Mouse (Mus musculus) cerebellum, adult 9-10 months (tissue): ENCODE measurements at regions not wholly inside any gene's neighbourhood (a gene's known extent, or its start where the extent isn't known, plus 50 kb on each side); places are given as distances from the start of the nearest gene placed in this dataset.

Source experiments
- DNase-seq: peaks from one replicate; pipeline ENCODE4 v3.0.0; 2022

DNA sequence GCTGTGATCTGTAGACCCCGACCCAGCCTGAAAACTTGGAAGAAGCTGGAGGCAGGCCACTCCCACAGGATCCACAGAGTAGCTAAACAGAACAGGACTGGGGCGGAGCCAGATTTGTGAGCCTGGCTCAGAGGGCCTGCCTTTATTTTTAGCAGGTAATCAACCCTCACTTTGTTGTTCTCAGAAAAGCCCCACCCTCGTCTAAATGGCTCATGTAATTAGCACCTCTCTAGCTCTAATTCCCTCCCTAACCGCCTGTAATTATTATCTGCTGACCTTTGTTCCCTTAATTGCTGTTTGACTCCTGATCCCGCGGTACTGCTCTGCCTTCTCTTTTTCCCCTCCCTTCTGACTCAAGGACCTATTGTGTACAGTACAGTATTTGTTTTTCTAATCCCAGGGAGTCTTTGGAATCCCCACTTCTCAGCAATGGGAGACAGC, 95.6 kb upstream of the Bdnf start:
- no peak for DNase-seq

- no peak for DNase-seq
Observed at GRCm38 (mm10) chr2:109618341-109619058, 56.0 kb upstream of the Bdnf start.

DNA sequence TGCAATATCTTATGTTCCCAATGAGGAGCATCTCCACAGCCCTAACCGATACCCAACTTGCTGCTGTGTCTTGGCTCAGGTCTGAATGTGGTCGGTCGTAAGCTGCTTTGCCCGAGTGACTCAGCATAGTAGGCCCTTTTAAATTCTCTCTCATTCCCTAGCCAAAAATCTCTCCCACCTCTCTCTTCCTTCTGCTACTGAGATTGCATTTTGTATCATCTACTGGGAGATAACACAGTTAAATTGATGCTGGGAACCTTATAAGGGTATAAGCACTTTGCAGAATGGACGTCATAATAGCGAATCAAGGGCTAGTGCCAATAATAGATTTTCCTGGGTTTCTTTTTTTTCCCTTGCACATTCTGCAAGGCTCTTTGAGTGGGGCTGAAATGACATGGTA, 54.8 kb upstream of the Bdnf start:
- DNase-seq = no peak

DNA sequence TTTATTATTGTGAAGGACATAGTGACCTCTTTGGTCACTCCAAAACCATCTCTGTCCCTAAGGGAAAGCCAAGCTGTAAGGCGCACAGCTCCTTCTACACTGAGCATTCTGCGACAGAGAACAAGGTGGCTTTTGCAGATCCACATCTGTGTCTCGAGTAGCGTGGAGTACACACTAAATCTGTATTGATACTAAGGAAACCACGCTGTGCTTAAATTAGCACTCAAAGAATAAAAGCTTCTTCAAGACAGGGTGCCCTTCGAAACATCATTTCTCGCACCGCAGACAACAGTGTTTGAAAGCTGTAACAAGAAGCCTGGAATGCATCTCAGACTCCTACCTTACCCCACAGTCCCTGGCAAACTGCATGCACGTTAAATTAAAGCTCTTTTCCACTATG, 52.9 kb upstream of the Bdnf start:
- DNase-seq = no peak
